Mouse (Mus musculus) heart, adult 2 months (tissue): ENCODE results near the gene Coq8a. TPM values are rescaled to one million over a fixed set of nuclear protein-coding genes. Genes with fewer than 3 reads are reported as not detected.
A peak's percentile ranks its signal among the peaks of the same experiment; 100 is the strongest.

Experiments
- DNase-seq, 2 experiments: peaks; one replicate each; pipeline ENCODE4 v3.0.0; 2021
- H3K27ac ChIP-seq: fragments of 200-600 bp; 2 replicates; pipeline ENCODE4 v1.8.1; 2022
- H3K27me3 ChIP-seq: fragments of 200-500 bp; 2 replicates; pipeline ENCODE4 v1.6.1; 2012; ENCODE audit warnings: mild to moderate bottlenecking, low read length, inconsistent platforms, mixed read lengths; ENCODE audit not compliant: control insufficient read depth, insufficient read depth
- H3K36me3 ChIP-seq: fragments of 200-500 bp; 2 replicates; pipeline ENCODE4 v1.6.1; 2012; ENCODE audit warnings: low read length, inconsistent platforms; ENCODE audit not compliant: control insufficient read depth, insufficient read depth
- H3K4me1 ChIP-seq: fragments of 200-500 bp; 2 replicates; pipeline ENCODE4 v1.6.1; 2011; ENCODE audit warnings: low read length; ENCODE audit not compliant: control insufficient read depth, insufficient read depth
- H3K4me3 ChIP-seq: fragments of 200-600 bp; 2 replicates; pipeline ENCODE4 v1.8.1; 2022
- H3K79me2 ChIP-seq: fragments of 200-500 bp; replicated peaks from 2 replicates; pipeline ENCODE4 v1.6.1; 2012; ENCODE audit warnings: mild to moderate bottlenecking, inconsistent platforms, low read length, moderate library complexity, mixed read lengths; ENCODE audit not compliant: control insufficient read depth, insufficient read depth
- H3K9ac ChIP-seq: fragments of 200-500 bp; 2 replicates; pipeline ENCODE4 v1.6.1; 2012; ENCODE audit warnings: low read depth, mild to moderate bottlenecking, control low read depth, inconsistent platforms, low read length, mixed read lengths
- CTCF ChIP-seq: fragments of 200-600 bp; IDR thresholded peaks from 2 replicates; pipeline ENCODE4 v1.8.1; 2022; ENCODE audit warnings: antibody characterized with exemption, mild to moderate bottlenecking, moderate library complexity
- EP300 ChIP-seq: fragments of 200-500 bp; IDR thresholded peaks from 2 replicates; pipeline ENCODE4 v1.6.1; 2011; ENCODE audit warnings: low read depth, low read length, control low read depth; ENCODE audit not compliant: insufficient read depth
- POLR2A ChIP-seq: fragments of 200-500 bp; IDR thresholded peaks from 2 replicates; pipeline ENCODE4 v1.6.1; 2011; ENCODE audit warnings: mild to moderate bottlenecking, low read depth, low read length, control low read depth; ENCODE audit not compliant: insufficient read depth
- WGBS: fragments of 180-500 bp; shearing (Covaris S2); methylation state at CpG from one replicate; pipeline ENCODE4 v1.1.7; 2018; 5-methylcytosine and 5-hydroxymethylcytosine counted together
- intact Hi-C: fragments of 180-260 bp; cut with DNase I; formaldehyde crosslinking; loops from one replicate; pipeline ENCODE4 v1.15.1; 2025
- polyA plus RNA-seq: library from polyadenylated mRNA; depleted of rRNA; stranded (reverse); fragments of >200 nt; gene quantifications from 2 replicates; pipeline ENCODE4 v1.2.3, GENCODE M21; 2012
- total RNA-seq, 2 experiments: library from RNA; stranded (reverse); gene quantifications; 2 replicates each; pipeline ENCODE4 v1.2.3; 2021

The Coq8a gene
- total and polyA plus RNA-seq, 3 experiments = 468 to 919 (median 783) TPM

DNA sequence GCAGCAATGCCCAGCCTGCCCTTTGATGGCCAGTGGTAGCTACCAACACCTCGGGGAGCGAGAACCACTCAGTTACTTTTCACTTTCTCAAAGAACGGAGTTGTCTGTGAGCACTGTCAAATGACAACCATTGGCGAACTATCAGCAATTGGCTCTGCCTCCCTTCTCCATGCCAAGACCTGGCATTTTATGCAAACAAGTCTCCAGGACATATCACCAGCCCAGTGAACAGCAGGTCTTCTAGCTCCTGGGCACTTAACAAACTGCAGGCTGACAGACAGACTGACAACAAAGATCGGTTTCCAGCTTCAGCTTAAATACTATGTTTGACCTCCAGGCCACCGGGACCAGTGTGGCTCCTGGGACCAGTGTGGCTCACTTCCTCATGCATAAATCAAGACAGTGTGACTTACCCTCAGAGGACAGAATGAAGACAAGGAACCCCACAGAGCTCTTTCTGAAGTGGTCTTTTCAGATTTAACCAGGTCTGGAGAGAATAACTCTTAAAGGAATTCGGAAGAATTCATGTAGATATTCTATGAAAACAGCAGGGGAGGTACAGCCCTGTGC is 7.7 kb downstream of the Coq8a start:
- TF ChIP-seq CTCF (no peak), EP300 (0 out of 2 replicates have a peak, but pooled peaks have one; percentile 12), POLR2A (no peak)
- Histone ChIP-seq H3K27ac (peak overlapping the region; percentile 84), H3K36me3 (peaks cover 3% of the 10 kb centered on the region; the same call in 1 of the 2 replicates), H3K79me2 (no peaks in the 10 kb centered on the region), H3K27me3 (no peaks in the 10 kb centered on the region), H3K4me1 (peaks cover 3% of the 10 kb centered on the region), H3K9ac (peak overlapping the region; percentile 70), H3K4me3 (peak overlapping the region; percentile 32)
- intact Hi-C loops = no loop called here
- peak; percentile 30 to 35 for DNase-seq
- 48% methylated on average over 7 of the region's 7 CpGs for WGBS

DNA sequence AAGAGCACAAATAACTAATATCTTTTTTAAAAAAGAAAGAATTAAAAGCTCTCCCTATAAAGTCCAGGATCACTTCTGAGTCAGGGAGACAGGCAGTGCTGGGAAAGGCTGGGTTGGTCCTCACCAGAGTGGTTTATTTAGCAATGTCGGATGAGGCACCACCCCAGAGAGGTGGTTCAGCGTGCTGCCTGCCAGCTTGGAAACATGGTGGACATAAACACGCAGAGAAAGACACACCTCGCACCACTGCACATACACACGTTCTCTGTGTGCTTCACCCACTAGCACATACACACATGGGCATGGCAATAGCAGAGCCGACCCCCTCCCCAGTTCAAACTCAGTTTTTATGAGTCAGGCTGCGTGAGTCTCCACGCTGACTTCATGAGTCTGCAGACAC is 8.3 kb downstream of the Coq8a start:
- no peaks in the 10 kb centered on the region for H3K79me2 ChIP-seq
- no peaks in the 10 kb centered on the region for H3K27me3 ChIP-seq
- 53% methylated on average over 8 of the region's 8 CpGs for WGBS
- H3K4me3 ChIP-seq = peak overlapping the region; percentile 32
- DNase-seq = no peak
- TF ChIP-seq POLR2A (no peak), CTCF (no peak), EP300 (no peak)
- peak overlapping the region; percentile 84 for H3K27ac ChIP-seq
- intact Hi-C loops = no loop called here
- peaks cover 3% of the 10 kb centered on the region for H3K4me1 ChIP-seq
- peaks cover 3% of the 10 kb centered on the region; the same call in 1 of the 2 replicates for H3K36me3 ChIP-seq
- H3K9ac ChIP-seq = peak overlapping the region; percentile 64

DNA sequence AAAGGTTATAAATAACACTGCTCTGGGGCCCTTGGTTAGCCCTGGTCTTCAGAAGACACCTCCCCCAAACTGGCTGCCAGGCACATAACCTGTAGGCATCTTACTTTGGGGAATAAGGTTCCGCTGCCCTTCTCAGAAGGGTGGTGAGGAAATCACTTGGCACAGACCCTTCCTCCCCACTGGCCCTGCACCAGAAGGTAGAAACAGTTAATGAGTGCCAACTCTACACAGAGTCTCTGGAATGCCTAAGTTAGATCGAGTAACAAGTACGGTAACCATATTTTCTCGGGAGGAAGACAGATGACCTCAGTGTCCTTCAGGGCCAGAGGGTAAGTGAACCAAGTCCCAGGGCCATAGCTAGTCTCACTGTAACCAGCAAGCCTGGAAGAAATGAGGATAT is 10.5 kb downstream of the Coq8a start:
- H3K9ac ChIP-seq = peak overlapping the region; percentile 28; the same call in 1 of the 2 replicates
- peak overlapping the region; percentile 84 for H3K27ac ChIP-seq
- H3K36me3 ChIP-seq = peaks cover 3% of the 10 kb centered on the region; the same call in 1 of the 2 replicates
- 64% methylated on average over 4 of the region's 4 CpGs for WGBS
- H3K79me2 ChIP-seq = no peaks in the 10 kb centered on the region
- DNase-seq = peak in 1 of 2 experiments; percentile 42
- peaks cover 5% of the 10 kb centered on the region; the same call in 1 of the 2 replicates for H3K4me1 ChIP-seq
- no peaks in the 10 kb centered on the region for H3K27me3 ChIP-seq
- intact Hi-C loops = no loop called here
- H3K4me3 ChIP-seq = no peak overlapping the region; the same call in 1 of the 2 replicates
- no peak for TF ChIP-seq EP300
- TF ChIP-seq POLR2A = no peak
- no peak for TF ChIP-seq CTCF

DNA sequence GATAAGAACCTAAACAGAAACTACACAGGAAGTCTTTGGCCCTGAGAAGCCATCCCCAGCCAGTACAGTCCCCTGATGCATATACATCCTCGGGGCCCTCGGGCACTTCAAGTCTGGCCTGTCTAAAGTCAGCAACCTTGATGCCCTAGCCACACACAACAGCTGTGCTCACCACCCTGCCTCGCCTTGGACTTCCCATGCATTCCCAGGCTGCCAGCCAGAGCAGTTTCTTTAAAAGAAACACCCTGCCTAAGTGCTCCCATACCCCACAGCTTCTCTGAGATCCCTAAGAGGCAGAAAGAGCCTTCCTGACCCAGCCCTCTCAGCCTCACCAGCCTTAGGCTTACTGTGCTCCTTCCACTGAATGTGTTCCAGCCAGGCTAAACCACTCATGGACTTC is 13.0 kb downstream of the Coq8a start:
- Histone ChIP-seq H3K9ac (peak overlapping the region; percentile 22), H3K27me3 (no peaks in the 10 kb centered on the region), H3K27ac (peak overlapping the region; percentile 84), H3K4me1 (peaks cover 6% of the 10 kb centered on the region; the same call in 1 of the 2 replicates), H3K36me3 (peaks cover 3% of the 10 kb centered on the region; the same call in 1 of the 2 replicates), H3K79me2 (no peaks in the 10 kb centered on the region; the same call in 1 of the 2 replicates), H3K4me3 (no peak overlapping the region)
- TF ChIP-seq EP300 (no peak), CTCF (no peak), POLR2A (no peak)
- intact Hi-C loops = no loop called here
- WGBS = 53% methylated on average over 3 of the region's 3 CpGs
- no peak for DNase-seq

DNA sequence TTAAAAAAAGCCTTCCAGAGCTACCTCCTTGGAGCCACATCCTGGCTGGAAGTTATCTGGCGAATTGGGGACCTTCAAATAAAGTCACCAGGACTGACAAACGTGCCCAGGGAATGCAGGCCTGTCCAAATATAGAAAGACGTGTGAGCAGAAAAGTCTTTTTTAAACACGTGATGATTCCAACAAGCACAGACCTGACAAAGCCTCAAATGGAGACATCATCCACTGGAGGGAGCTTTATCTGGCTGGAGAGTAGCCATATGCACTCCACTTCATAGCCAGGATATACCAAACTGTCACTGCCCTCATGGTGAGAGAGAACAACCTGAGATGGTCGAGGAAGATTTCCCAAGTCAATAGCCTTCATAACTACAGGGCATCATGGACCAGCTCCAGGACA is 13.5 kb downstream of the Coq8a start:
- Histone ChIP-seq H3K27ac (peak overlapping the region; percentile 85), H3K4me1 (peaks cover 9% of the 10 kb centered on the region; the same call in 1 of the 2 replicates), H3K9ac (peak overlapping the region; percentile 22), H3K79me2 (no peaks in the 10 kb centered on the region; the same call in 1 of the 2 replicates), H3K4me3 (no peak overlapping the region), H3K27me3 (no peaks in the 10 kb centered on the region), H3K36me3 (peaks cover 3% of the 10 kb centered on the region; the same call in 1 of the 2 replicates)
- TF ChIP-seq CTCF (peak; percentile 57), POLR2A (no peak), EP300 (peak; percentile 61)
- peak in 1 of 2 experiments; percentile 55 for DNase-seq
- 45% methylated on average over 5 of the region's 5 CpGs for WGBS
- intact Hi-C loops = no loop called here

DNA sequence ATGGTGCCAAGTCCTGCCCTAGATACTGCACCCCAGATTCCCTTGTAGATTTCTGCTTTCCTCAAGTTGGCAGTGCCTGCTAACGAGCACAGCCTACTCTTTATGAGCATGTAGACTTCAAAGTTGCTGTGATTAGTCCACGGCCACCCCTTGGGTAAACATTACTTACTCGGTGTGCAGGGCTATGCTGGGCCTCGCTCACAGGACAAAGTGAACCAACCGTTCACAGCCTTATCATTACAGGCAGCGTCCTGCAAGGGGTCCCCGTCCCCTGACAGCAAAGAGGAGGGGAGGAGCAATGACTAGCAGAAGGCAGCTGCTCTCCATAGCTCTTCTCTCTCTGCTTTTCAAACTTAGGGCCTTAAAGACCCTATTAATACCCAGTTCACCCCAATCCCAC is 14.6 kb downstream of the Coq8a start:
- H3K4me3 ChIP-seq = no peak overlapping the region
- intact Hi-C loops = no loop called here
- H3K36me3 ChIP-seq = peaks cover 3% of the 10 kb centered on the region; the same call in 1 of the 2 replicates
- H3K27ac ChIP-seq = peak overlapping the region; percentile 85
- no peaks in the 10 kb centered on the region for H3K27me3 ChIP-seq
- no peak overlapping the region; the same call in 1 of the 2 replicates for H3K9ac ChIP-seq
- no peak for DNase-seq
- peaks cover 9% of the 10 kb centered on the region; the same call in 1 of the 2 replicates for H3K4me1 ChIP-seq
- 34% methylated on average over 7 of the region's 7 CpGs for WGBS
- TF ChIP-seq POLR2A (no peak), CTCF (no peak), EP300 (no peak)
- no peaks in the 10 kb centered on the region; the same call in 1 of the 2 replicates for H3K79me2 ChIP-seq
